Mouse (Mus musculus): Measurements from ENCODE around the gene Scyl1.

Scyl1 gene

DNA sequence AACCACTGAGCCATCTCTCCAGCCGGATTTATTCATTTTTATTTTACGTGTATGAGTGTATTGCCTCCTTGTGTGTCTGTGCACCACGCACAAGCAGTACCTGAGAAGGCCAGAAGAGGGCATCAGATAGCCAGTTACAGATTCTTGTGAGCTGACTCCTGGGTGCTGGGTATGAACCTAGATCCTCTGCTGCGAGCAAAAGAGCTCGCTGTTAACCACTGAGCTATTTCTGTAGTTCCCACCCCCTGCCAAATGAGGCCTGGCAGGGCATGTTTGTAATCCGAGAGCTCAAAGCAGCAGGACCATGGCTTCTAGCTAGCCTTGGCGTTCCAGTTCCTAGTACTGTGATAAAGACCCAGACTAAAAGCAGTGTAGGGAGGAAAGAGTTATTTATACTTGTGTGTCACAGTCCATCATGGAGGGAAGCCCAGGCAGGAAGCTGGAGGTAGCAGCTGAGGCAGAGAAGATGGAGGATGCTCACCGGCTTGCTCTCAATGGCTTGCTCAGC lies 16.0 kb upstream of the Scyl1 start:
- DNase-seq: peak; percentile 91 to 92

GRCm38 (mm10) chr19:5786441-5787114 lies 15.4 kb upstream of the Scyl1 start:
- peak; percentile 93 for DNase-seq

- DNase-seq: no peak
These were observed 13.8 kb upstream of the Scyl1 start for GRCm38 (mm10) chr19:5784958-5785577.

- no peak for DNase-seq
These were observed 10.9 kb upstream of the Scyl1 start for GRCm38 (mm10) chr19:5782121-5782520.

DNA sequence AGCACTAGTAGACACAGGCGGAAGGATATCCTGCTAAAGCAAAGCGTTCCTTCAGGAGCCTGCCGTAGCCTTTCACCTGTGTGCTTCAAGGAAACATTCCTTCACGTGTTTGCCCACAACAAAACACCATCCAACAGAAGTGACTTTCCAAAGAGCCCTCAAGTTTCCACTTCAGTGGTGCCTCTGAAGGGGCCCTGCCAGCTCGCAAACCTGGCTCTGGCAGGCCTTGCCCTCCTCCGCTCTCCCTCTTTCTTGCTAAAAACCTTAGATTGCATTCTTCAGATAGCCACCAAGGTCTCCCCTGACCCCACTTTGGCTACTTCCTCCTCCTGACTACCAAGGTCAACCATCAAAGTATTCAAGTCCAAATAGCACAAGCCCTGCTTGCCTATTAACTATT lies 10.3 kb upstream of the Scyl1 start:
- no peak for DNase-seq

DNA sequence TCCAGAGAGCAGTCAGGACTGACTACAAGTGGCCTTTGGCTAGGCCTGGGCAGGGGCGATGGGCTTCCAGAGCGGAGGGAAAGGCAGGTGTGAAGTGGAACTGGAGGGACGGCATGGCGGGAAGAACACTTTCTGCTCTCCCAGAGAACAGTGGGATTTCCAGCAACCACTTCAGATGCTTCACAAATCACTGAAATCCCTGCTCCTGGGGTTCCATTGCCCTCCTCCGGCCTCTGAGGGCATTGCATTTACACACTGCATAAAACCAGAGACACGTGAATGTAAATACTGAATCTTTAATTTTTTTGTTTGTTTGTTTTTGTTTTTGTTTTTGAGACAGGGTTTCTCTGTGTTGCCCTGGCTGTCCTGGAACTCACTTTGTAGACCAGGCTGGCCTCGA lies 9.0 kb upstream of the Scyl1 start:
- peak; percentile 65 to 76 for DNase-seq

GRCm38 (mm10) chr19:5778312-5778711 lies 7.1 kb upstream of the Scyl1 start:
- no peak for DNase-seq

DNA sequence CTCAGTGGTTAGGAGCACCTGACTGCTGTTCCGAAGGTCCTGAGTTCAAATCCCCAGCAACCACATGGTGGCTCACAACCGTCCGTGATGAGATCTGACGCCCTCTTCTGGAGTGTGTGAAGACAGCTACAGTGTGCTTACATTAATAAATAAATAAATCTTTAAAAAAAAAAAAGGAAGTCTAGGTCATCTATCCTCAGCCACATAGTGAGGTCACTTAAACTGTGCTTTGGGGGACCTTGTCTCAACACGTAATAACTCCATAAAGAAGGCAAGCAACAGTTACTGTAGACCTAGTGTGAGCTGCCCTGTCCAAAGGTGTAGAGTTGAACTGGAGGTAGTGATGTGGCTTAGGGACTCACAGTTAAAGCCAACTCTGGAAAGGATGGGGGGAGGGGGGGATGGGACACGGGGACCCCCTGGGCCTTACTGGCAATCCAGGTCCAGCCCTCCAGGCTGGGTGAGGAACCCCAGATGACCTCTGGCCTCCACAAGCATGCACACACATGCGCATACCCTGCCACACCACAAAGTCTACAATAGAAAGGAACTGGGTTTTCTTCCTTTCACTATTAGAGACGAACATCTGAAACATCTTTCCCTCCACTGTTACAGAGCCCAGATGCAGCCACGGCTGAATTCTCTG lies 6.3 kb upstream of the Scyl1 start:
- no peak for DNase-seq

- DNase-seq: no peak
These were observed 908 bp downstream of the Scyl1 start for GRCm38 (mm10) chr19:5770311-5770710.

GRCm38 (mm10) chr19:5767271-5767670 lies 3.9 kb downstream of the Scyl1 start:
- DNase-seq: no peak

- DNase-seq: no peak
These were observed 8.1 kb downstream of the Scyl1 start for GRCm38 (mm10) chr19:5763163-5763562.

GRCm38 (mm10) chr19:5758878-5759403 lies 12.3 kb downstream of the Scyl1 start:
- no peak for DNase-seq

DNA sequence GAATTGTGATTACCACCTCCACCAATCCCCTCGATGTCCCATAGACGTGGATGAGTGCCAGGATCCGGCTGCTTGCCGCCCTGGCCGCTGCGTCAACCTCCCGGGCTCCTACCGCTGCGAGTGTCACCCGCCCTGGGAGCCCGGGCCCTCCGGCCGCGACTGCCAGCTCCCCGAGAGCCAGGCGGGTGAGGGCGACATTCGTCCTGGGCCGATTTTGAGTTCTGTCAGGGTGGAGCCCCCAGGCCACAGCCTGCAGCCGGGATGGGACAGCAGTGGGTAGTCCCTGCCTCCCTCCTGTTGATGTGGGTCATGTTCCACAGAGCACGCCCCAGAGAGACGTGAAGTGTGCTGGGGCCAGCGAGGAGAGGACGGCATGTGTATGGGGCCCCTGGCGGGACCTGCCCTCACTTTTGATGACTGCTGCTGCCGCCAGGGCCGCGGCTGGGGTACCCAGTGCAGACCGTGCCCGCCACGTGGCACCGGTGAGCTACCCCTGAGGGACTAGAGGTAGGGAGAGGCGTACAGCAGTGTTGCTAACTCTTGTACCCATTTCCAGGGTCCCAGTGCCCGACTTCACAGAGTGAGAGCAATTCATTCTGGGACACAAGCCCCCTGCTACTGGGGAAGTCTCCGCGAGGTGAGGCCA lies 14.1 kb downstream of the Scyl1 start:
- DNase-seq: peak in 1 of 2 experiments; percentile 52

DNA sequence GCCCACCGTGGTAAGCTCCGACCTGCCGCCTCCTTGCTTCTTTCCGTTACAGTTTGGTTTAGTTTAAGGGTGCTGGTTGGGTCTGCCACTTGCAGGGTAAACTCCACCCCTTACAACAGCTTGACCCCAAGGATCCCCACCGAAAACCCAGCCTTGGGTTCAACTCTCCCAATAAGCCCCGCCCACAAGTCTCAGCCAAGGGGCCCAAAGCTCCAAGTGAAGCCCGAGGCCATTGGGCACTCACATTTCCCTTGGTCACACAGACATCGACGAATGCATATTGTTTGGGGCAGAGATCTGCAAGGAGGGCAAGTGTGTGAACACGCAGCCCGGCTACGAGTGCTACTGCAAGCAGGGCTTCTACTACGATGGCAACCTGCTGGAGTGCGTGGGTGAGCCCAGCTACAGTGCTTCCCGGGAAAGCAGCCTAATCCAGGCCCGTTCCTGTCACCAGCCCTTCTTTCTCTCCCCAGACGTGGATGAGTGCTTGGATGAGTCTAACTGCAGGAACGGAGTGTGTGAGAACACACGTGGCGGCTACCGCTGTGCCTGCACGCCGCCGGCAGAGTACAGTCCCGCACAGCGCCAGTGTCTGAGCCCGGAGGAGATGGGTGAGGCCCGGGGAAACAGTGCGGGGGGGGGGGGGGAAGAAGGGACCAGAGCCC lies 14.8 kb downstream of the Scyl1 start:
- DNase-seq: peak in 1 of 2 experiments; percentile 50

DNA sequence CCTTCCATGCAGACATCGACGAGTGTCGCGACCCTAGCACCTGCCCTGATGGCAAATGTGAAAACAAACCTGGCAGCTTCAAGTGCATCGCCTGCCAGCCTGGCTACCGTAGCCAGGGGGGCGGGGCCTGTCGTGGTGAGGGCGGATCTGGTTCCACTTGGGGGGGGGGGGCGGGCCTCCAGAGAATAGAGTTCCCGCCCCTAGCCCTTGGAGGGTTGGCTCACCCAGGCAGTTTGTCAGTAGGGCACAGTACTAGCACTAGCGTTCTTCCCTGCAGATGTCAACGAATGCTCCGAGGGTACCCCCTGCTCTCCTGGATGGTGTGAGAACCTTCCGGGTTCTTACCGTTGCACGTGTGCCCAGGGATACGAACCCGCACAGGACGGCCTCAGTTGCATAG lies 19.5 kb downstream of the Scyl1 start:
- peak; percentile 74 to 83 for DNase-seq

DNA sequence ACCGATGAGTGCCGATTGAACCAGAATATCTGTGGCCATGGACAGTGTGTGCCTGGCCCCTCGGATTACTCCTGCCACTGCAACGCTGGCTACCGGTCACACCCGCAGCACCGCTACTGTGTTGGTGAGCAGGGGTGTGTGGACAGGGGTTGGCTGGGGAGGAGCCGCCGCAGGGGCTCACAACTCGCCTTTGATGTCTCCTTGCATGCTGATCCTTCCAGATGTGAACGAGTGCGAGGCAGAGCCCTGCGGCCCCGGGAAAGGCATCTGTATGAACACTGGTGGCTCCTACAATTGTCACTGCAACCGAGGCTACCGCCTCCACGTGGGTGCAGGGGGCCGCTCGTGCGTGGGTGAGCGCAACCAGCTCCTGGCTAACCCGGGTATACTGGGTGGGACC lies 20.3 kb downstream of the Scyl1 start:
- no peak for DNase-seq

GRCm38 (mm10) chr19:5749476-5749875 lies 21.7 kb downstream of the Scyl1 start:
- no peak for DNase-seq

DNA sequence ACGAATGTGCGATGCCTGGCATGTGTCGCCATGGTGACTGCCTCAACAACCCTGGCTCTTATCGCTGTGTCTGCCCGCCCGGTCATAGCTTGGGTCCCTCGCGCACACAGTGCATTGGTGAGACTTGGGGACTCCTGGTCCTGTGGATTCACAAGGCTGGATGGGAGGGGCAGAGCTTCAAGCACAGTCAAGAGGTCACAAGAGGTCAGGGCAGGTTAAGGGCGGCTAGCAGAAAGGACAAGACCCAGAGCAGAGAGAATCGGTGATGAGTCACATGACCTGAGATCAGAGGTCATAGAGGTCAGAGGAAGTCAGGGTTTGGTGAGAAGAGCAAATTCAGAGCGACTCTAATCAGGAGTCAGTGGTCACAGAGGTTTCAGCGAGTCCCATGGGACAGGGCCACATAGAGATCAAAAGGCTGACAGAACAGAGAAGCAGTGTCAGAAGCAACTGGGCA lies 24.3 kb downstream of the Scyl1 start:
- no peak for DNase-seq

GRCm38 (mm10) chr19:5745756-5746710 lies 25.2 kb downstream of the Scyl1 start:
- DNase-seq: peak; percentile 72 to 77

DNA sequence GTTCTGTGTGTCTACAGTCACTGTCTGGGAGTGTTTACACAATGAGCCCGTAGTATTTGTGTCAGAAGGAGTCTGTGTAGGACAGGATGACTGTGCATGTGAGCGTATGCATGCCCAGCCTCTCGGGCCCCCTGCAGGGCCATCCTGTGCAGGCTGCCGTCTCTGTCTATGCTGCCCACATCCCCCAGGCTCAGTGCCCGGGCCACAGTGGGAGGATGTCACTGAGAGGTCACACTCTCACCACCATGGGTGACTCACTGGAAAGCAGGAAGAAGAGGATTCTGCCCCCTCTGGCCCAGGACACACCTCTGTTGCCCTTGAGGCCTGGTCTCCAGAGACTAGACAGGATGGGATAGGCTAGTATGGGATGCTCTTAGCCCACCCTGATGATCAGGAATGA lies 27.6 kb downstream of the Scyl1 start:
- DNase-seq: peak in 1 of 2 experiments; percentile 60

GRCm38 (mm10) chr19:5742241-5742641 lies 29.0 kb downstream of the Scyl1 start:
- DNase-seq: peak; percentile 54 to 72
